Mouse (Mus musculus): ENCODE data around the gene Ubap1l. TPM values are rescaled to one million over a fixed set of nuclear protein-coding genes. Genes with fewer than 3 reads are reported as not detected.
"Not testable (repeated sequence)": the region's sequence is repeated elsewhere in the genome, so short reads cannot be mapped to it uniquely, and the experiment has no call there.

The Ubap1l gene
- total RNA-seq (2021), result under 1 TPM in 1 of 2 experiments, not detected in 1; 0.45 TPM
- long read RNA-seq, experiment 1, result 0 reads
- long read RNA-seq, experiment 2, partial matches to known transcripts, result 0 of 1 reads
- long read RNA-seq, experiment 2, other reads (novel, unspliced or antisense), result 1 of 1 reads

GRCm38 (mm10) chr9:65360641-65361448 lies at the start of gene Ubap1l:
TSS of gene Ubap1l (plus strand) at chr9:65361041.
- no peak for DNase-seq

GRCm38 (mm10) chr9:65312669-65313357 lies 48.0 kb upstream of the Ubap1l start:
- no peak for DNase-seq

DNA sequence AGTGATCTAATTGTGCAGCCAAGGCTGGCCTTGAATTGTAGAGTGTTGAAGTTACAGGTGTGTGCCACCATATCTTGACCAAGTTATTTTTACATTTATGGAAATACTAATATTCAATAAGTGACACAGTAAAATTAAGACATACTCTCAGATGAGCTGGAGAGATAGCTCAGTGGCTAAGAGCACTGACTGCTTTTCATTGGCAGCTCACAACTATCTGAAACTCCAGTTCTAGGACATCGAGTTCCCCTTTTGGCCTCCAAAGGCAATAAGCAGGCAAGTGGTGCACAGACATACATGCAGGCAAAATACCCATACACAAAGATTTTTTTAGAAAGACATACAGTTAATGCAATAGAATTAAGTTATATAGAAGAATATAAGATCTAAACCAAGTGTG lies 47.0 kb upstream of the Ubap1l start:
- no peak for DNase-seq

DNA sequence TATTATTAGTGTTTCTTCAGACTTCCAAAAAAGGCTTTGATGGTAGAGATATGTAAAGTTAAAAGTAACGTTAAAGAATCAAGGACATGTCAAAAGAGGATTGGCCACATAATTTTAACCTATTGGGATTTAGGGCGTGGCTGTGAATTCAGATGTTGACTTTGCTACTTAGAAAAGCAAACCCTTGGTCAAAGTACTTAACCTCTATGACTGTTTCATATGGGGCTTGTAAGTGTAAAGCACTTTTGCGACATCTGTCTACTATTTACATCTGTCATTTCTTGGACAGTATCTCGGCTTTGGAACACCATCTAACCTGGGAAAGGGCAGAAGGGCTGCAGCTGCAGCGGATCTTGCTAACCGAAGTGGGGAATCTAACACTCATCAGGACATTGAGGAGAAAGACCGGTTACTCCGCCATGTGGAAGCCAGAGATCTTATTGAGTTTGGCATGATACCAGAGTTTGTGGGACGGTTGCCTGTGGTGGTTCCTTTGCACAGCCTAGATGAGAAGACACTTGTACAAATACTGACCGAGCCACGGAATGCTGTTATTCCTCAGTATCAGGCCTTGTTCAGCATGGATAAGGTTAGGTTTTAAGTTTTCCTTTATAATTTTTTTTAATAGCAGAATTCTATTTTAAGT lies 38.5 kb upstream of the Ubap1l start:
- DNase-seq, result no peak

DNA sequence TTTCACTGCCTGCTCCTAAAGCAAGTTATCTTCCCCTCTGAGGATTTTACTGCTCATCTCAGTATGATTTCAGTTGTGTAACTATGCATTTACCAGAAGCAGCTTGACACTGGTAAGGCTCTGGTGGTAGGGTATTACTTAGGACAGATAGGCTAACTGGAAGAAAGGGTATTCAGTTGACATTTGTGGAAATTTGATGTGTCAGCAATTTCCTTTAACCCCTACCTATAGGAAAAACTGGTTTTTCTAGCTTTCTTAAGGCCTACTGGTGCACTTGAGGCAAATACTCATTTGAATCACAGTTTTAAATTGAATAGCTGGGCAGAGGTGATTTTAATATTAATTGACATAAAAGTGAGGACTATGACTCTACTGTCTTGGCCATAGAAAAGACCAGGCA lies 34.9 kb upstream of the Ubap1l start:
- DNase-seq, result no peak

DNA sequence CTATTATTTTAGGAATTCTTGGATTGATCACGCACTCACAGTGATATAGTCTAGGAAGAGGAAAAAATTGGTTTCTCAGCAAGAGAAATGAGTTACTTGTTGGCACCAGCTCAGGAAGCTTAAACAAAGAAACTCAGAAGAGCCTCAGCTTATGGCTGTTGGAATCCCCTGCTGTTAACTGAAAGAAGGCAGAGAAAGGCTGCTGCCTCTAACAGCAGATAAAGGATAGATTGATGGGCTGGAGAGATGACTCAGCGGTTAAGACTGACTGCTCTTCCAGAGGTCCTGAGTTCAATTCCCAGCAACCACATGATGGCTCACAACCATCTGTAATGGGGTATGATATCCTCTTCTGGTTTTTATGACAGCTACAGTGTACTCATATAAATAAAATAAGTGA lies 33.5 kb upstream of the Ubap1l start:
- no peak for DNase-seq

GRCm38 (mm10) chr9:65333958-65334357 lies 26.9 kb upstream of the Ubap1l start:
- no peak for DNase-seq

GRCm38 (mm10) chr9:65339146-65339545 lies 21.7 kb upstream of the Ubap1l start:
- DNase-seq, result no peak

- DNase-seq, result no peak
Measured at GRCm38 (mm10) chr9:65340414-65340813, 20.4 kb upstream of the Ubap1l start.

DNA sequence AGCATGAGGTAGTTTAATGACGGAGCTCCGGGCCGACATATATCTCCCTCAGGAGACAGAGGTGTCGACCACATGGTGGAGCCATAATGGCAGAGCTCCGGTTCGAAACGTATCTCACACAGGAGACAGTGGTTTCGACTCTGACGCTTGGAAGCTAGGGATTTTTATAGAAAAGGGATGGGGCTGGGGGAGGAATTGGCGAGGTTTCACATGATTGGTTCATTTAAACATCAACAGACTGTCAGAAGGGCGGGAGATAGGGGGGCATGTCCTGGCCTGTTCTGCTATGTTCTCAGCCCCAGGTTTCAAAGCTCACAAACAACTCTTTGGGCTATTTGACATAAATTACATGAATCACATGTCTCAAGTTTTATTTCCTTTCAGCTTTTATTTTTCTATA lies 15.4 kb upstream of the Ubap1l start:
- not testable (repeated sequence) for DNase-seq

- DNase-seq, result peak; percentile 96
Measured at GRCm38 (mm10) chr9:65345854-65346475, 14.9 kb upstream of the Ubap1l start, which contains the start of gene Pdcd7. TSS of gene Pdcd7 (plus strand) at chr9:65346104.

DNA sequence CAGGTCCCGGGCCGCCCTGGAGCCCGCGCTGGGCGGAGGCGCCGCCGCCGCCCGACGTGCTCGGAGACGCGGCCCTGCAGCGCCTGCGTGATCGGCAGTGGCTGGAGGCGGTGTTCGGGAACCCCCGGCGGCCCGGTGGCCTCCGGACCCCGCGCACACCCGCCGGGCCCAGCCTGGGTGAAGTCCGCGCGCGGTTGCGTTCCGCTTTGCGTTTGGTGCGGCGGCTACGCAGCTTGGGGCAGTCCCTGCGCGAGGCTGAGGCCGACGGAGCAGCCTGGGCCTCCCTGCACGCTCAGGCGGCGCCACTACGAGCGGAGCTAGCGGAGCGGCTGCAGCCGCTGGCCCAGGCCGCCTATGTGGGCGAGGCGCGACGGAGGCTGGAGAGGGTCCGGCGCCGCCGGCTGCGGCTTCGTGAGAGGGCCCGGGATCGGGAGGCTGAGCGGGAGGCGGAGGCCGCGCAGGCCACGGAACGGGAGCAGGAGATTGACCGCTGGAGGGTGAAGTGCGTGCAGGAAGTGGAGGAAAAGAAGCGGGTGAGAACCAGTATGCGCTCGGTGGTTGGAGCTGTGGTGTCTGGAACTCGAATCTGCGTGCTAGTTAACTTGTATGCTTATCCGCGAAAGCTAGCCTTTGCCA lies 14.2 kb upstream of the Ubap1l start:
- peak; percentile 66 for DNase-seq

- DNase-seq, result no peak
Measured at GRCm38 (mm10) chr9:65347112-65347850, 13.6 kb upstream of the Ubap1l start.

- no peak for DNase-seq
Measured at GRCm38 (mm10) chr9:65353251-65353650, 7.6 kb upstream of the Ubap1l start.

DNA sequence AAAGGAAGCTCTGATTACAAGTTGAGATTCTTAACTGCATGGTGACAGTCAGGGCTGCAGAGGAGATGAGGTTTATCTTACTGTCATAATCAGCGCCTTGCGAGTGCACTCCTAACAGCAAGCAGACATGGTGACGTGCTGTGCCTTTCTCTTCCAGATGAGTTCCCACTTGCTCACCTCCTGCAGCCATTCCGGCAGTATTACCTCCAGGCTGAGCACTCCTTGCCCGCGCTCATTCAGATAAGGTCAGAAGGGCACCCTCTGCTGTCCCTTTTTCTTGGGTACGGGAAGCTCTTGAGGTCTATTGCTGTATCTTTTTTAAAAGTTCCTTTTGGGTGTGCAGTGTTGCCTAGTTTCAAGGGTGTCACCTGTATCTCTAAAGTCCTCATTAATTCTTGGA lies 4.3 kb upstream of the Ubap1l start:
- DNase-seq, result no peak

DNA sequence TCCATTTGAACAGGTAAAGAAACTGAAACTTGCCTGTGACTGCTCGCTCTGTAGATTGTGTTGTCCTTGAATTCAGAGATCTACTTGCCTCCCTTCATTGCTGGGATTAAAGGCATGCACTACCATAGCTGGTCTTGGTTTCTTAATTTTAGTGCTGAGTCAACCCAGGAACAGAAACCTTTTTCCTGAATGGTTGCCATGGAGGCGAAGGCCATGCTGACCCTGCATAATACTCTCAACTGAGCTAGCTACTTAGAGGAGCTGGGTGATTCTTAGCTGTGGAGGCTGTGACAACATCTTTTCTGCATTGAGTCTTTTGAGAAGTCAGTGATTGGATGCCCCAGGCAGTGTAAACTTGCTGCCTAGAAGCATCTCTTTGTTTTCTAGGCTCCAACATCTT lies 3.9 kb upstream of the Ubap1l start:
- peak; percentile 73 for DNase-seq

DNA sequence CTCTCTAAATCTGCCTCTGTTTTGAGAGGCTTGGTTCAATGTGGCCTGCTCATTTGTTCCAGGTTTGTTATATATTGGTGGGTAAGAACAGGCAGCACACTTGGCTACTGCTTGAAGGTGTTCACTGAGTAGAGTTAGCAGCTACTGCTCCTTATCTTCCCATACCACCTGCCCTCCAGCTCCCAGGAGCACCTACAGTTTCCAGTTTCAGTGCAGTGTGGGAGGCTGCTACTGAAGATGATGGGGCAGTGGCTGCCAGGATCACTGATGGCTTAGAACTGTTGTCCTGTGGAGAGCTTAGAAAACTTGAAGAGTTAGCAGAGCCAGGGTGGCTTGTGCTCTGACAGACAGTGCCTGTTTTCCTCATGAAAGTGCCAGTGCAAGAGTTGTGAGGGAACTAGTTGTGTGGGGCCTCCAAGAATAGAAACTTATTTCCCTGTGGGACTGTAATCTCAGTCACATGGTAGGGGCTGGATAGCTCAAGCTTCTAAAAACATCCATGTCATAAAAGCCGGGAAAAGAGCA lies 1.8 kb upstream of the Ubap1l start:
- DNase-seq, result no peak

- DNase-seq, result no peak
Measured at GRCm38 (mm10) chr9:65363684-65364083, 2.8 kb downstream of the Ubap1l start.

- DNase-seq, result no peak
Measured at GRCm38 (mm10) chr9:65365721-65366120, 4.9 kb downstream of the Ubap1l start.

DNA sequence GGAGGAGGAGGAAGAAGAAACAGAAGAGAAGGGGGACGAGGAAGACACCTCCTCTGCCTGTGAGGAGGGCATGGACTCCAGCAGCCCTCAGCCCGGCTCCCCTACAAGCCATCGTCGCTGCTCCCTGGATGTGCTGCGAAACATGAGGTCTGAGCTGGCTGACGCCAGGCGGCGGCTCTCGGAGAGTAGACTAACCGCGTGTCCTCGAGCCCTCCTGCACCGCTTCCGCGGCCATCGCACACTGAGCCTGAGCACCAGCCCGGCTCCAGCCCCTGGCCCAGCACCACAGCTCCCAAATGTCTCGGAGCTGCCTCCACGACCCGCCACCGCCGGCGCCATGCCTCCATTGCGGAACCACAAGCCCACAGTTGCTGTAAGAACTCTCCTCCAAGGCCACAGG lies 10.9 kb downstream of the Ubap1l start:
- DNase-seq, result no peak

GRCm38 (mm10) chr9:65372449-65372848 lies 11.6 kb downstream of the Ubap1l start:
- peak; percentile 72 for DNase-seq

All from adrenal gland, postnatal 10 days (tissue).